Mouse (Mus musculus): ENCODE results near the gene Gm17467. TPM values are rescaled to one million over a fixed set of nuclear protein-coding genes. Genes with fewer than 3 reads are reported as not detected.
"Not testable (repeated sequence)": the region's sequence is repeated elsewhere in the genome, so short reads cannot be mapped to it uniquely, and the experiment has no call there.

Gm17467 gene
- total RNA-seq (2021) = not detected
- long read RNA-seq, experiment 1 = 0 reads
- long read RNA-seq, experiment 2 = 0 reads

DNA sequence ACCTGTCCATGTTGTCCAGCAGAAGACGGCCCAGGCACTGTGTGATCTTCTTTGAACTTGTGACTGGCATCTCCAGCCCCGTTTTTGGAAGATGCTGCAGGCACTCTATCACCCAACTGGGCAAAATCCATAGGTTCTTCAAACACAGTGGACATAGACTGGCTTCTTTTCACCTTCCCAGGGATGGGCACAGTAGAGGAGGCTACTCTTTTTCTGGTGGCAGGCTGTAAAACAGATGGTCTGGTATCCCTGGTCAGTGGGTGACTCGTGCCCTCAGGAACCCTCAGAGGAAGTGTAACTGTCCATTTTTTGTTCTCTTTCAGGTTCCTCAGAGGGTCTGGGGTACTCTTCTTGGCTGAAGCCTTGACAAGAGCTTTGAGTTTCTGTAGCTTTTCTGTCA, at the start of gene Gm17467:
TSS of gene Gm17467 (minus strand) at position 101 of the 400 bp plus-strand sequence.
- intact Hi-C loops (cut with DNase I); H3K27ac ChIP-seq; DNase-seq (ENCODE audit: extremely low spot score in 1 of 2, low spot score in 2 of 2): not testable (repeated sequence)

More for the DNA sequence above, at the start of gene Gm17467:
- not testable (repeated sequence) for H3K4me3 ChIP-seq

Other genes starting within 250 kb of the Gm17467 start
- gene Cldn34c2, start 123.1 kb downstream of the Gm17467 start, total RNA-seq (2021) = under 1 TPM in 1 of 2 experiments, not detected in 1; 0.96 TPM
- gene Cldn34c3, start 88.9 kb upstream of the Gm17467 start, total RNA-seq (2021) = not detected